Mouse (Mus musculus): ENCODE measurements at regions not wholly inside any gene's neighbourhood (a gene's known extent, or its start where the extent isn't known, plus 50 kb on each side); places are given as distances from the start of the nearest gene placed in this dataset.

DNA sequence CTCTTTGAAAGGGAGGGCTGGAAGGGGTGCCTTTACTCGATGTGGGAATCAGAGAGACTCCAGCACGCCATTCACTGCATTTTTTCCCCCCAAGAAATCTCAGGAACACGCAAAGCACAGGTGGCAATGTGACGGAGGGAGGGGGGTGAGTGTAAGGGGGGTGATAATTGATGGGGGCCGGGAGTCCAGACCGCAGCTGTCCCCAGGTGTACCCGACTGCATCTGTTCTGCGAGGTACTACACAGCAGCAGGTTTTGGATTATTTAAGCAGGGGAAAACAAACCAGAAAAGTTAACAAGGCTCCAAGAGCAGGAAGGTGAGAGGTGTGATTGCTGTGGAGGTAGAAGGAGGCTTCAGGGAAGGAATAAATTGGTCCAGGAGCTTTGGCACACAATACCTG lies 153.8 kb upstream of the Satb1 start:
- intact Hi-C loops (cut with DNase I) = no loop called here
- Histone ChIP-seq H3K36me3 (ENCODE audit: control insufficient read depth, insufficient read depth, low read length) (no peaks in the 10 kb centered on the region), H3K27me3 (ENCODE audit: control insufficient read depth, insufficient read depth, low read length) (no peaks in the 10 kb centered on the region), H3K27ac (no peak overlapping the region), H3K9ac (ENCODE audit: low read depth, low read length) (no peak overlapping the region), H3K4me1 (ENCODE audit: control insufficient read depth, insufficient read depth, low read length) (no peaks in the 10 kb centered on the region), H3K4me3 (no peak overlapping the region), H3K79me2 (replicated peaks; ENCODE audit: control insufficient read depth, insufficient read depth, low read length) (no peaks in the 10 kb centered on the region)
- no peak for DNase-seq
- TF ChIP-seq CTCF (IDR thresholded peaks at IDR 0.05) = no peak
- no peak for TF ChIP-seq EP300 (IDR thresholded peaks at IDR 0.05; ENCODE audit: insufficient read depth, low read depth, low read length)
- no peak for TF ChIP-seq POLR2A (IDR thresholded peaks at IDR 0.05; ENCODE audit: insufficient read depth, low read depth, low read length)
- 66% methylated on average over 8 of the region's 8 CpGs for WGBS

DNA sequence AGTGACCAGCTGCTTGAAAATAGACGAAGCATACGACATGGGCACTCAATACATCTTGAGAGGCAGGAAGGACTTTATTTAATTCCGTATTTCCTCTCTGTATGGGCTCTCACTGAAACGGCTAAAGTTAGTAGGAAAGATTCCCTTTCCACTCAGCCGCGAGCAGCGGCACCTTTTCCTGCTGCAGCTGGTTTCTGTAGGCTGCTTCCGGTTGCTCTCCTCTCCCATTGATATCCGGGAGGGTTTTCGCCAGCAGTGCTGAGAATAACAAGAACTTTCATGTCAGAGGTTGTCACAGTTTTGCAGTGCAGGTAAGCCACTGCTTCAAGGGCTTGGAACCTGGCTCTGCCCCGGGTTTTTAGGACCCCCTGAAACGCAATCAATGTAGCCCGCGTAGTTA lies 153.1 kb upstream of the Satb1 start:
- Histone ChIP-seq H3K27ac (no peak overlapping the region), H3K9ac (ENCODE audit: low read depth, low read length) (no peak overlapping the region), H3K79me2 (replicated peaks; ENCODE audit: control insufficient read depth, insufficient read depth, low read length) (no peaks in the 10 kb centered on the region), H3K36me3 (ENCODE audit: control insufficient read depth, insufficient read depth, low read length) (no peaks in the 10 kb centered on the region), H3K4me3 (no peak overlapping the region), H3K4me1 (ENCODE audit: control insufficient read depth, insufficient read depth, low read length) (no peaks in the 10 kb centered on the region), H3K27me3 (ENCODE audit: control insufficient read depth, insufficient read depth, low read length) (no peaks in the 10 kb centered on the region)
- DNase-seq = no peak
- TF ChIP-seq EP300 (IDR thresholded peaks at IDR 0.05; ENCODE audit: insufficient read depth, low read depth, low read length) (no peak), POLR2A (IDR thresholded peaks at IDR 0.05; ENCODE audit: insufficient read depth, low read depth, low read length) (no peak), CTCF (IDR thresholded peaks at IDR 0.05) (no peak)
- intact Hi-C loops (cut with DNase I) = no loop called here
- WGBS = 48% methylated on average over 14 of the region's 14 CpGs

DNA sequence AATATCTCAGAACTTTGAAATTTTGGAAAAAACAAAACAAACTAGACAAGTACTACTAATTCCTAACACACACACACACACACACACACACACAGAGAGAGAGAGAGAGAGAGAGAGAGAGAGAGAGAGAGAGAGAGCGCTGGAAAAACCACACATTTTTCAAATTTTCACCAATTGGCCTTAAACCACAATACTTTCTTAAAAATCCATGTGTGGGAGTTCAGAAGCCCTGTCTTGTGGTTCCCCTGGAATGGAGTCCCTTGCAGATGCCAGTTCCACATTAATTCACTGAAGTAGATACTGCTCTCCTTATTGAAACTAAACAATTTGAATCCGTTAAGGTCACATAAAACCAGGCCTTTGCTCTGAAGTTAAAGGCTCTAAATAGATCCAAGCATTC lies 146.0 kb upstream of the Satb1 start:
- intact Hi-C loops (cut with DNase I) = no loop called here
- TF ChIP-seq POLR2A (IDR thresholded peaks at IDR 0.05; ENCODE audit: insufficient read depth, low read depth, low read length) (no peak), EP300 (IDR thresholded peaks at IDR 0.05; ENCODE audit: insufficient read depth, low read depth, low read length) (no peak), CTCF (IDR thresholded peaks at IDR 0.05) (no peak)
- WGBS = 78% methylated on average over 2 of the region's 2 CpGs
- H3K27me3 ChIP-seq (ENCODE audit: control insufficient read depth, insufficient read depth, low read length) = no peaks in the 10 kb centered on the region
- DNase-seq = no peak
- H3K27ac ChIP-seq = no peak overlapping the region
- no peak overlapping the region for H3K9ac ChIP-seq (ENCODE audit: low read depth, low read length)
- H3K4me3 ChIP-seq = no peak overlapping the region
- H3K4me1 ChIP-seq (ENCODE audit: control insufficient read depth, insufficient read depth, low read length) = no peaks in the 10 kb centered on the region
- no peaks in the 10 kb centered on the region for H3K36me3 ChIP-seq (ENCODE audit: control insufficient read depth, insufficient read depth, low read length)
- H3K79me2 ChIP-seq (replicated peaks; ENCODE audit: control insufficient read depth, insufficient read depth, low read length) = no peaks in the 10 kb centered on the region

DNA sequence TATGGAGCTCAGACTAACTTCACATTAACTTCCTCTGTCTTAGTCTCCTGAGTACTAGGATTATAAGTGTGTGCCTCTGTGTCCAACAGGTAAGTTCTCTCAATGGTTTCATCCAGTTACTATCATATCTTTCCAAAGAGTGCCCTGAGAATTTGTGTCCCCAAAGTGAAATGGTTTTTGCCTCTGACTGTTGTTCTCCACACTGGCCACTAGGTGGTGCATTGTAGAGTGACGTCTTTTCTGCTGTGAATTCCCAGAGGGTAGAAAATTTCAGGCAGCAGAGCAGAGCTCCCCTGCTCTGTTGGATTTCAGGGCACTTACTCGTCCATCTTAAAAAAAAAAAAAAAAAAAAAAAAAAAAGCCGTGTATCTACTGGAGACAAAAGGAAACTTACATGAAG lies 138.4 kb upstream of the Satb1 start:
- no peaks in the 10 kb centered on the region for H3K79me2 ChIP-seq (replicated peaks; ENCODE audit: control insufficient read depth, insufficient read depth, low read length)
- H3K4me1 ChIP-seq (ENCODE audit: control insufficient read depth, insufficient read depth, low read length) = no peaks in the 10 kb centered on the region
- H3K36me3 ChIP-seq (ENCODE audit: control insufficient read depth, insufficient read depth, low read length) = no peaks in the 10 kb centered on the region
- no peak overlapping the region for H3K9ac ChIP-seq (ENCODE audit: low read depth, low read length)
- H3K27me3 ChIP-seq (ENCODE audit: control insufficient read depth, insufficient read depth, low read length) = no peaks in the 10 kb centered on the region
- no peak overlapping the region for H3K4me3 ChIP-seq
- H3K27ac ChIP-seq = no peak overlapping the region
- DNase-seq = no peak
- intact Hi-C loops (cut with DNase I) = no loop called here
- TF ChIP-seq CTCF (IDR thresholded peaks at IDR 0.05) (peak; percentile 56), EP300 (IDR thresholded peaks at IDR 0.05; ENCODE audit: insufficient read depth, low read depth, low read length) (no peak)
- 49% methylated on average over 3 of the region's 3 CpGs for WGBS

DNA sequence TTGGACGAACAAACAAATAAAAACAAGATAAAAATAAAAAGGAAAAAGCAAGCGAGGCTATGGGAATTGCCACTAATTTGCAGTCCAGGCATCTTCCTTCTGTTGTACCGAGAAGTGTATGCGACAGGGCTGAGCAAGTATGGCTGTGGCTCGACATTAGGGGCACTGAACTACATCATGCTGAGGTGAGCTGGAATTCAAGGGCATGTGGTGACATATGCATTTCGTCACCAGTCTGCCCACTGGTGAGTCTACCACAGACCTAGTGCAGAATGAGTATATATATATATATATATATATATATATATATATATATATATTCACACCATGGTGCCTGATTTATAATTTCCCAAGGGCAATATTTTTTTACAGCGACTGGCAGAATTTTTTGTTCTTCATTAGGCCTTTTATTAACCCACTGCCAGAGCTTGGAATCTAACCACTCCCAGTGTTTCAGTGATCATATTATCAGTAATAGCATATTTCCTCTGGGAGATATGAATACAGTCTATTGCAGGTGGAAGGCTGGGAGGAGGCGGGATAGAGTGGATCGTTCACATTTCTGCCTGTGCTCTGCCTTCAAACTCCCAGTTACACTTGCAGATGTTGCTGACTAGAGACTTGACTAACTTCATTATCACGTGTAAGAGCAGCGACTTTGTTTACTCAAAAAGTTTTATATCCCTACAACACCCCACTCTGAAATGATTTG lies 133.6 kb upstream of the Satb1 start:
- 81% methylated on average over 11 of the region's 11 CpGs for WGBS
- no peak for DNase-seq

DNA sequence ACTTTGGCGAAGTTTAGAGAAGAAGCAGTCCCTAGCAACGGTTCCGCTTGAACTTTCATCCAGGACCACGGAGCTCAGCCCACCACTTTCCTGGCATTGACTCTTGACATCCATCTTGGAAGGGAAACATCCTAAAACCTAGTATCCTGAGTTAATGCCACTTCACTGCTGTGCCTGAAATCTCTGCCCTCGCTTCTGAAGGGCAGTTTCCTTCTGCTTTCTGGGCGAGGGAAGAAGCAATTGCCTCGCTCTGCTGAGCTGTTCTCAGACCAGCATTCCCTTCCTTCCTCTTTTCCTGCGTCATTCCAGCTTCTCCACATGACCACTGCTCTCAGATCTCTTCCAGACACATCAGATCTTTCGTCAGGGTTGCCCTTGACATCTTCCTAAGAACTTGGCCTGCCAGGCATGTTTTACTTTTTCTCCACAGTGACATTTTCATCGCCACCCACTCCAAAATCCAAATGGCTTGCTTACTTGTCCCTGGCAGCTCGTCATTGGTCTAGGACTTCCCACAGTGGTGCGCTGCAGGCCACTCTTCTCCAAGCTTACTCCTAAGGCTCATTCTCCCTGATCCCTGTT lies 129.5 kb upstream of the Satb1 start:
- no peaks in the 10 kb centered on the region for H3K4me1 ChIP-seq (ENCODE audit: control insufficient read depth, insufficient read depth, low read length)
- intact Hi-C loops (cut with DNase I) = no loop called here
- H3K27me3 ChIP-seq (ENCODE audit: control insufficient read depth, insufficient read depth, low read length) = no peaks in the 10 kb centered on the region
- no peak overlapping the region for H3K27ac ChIP-seq
- 53% methylated on average over 12 of the region's 12 CpGs for WGBS
- H3K36me3 ChIP-seq (ENCODE audit: control insufficient read depth, insufficient read depth, low read length) = no peaks in the 10 kb centered on the region
- DNase-seq = no peak
- no peak overlapping the region for H3K9ac ChIP-seq (ENCODE audit: low read depth, low read length)
- TF ChIP-seq EP300 (IDR thresholded peaks at IDR 0.05; ENCODE audit: insufficient read depth, low read depth, low read length) (no peak), CTCF (IDR thresholded peaks at IDR 0.05) (no peak), POLR2A (IDR thresholded peaks at IDR 0.05; ENCODE audit: insufficient read depth, low read depth, low read length) (no peak)
- no peak overlapping the region for H3K4me3 ChIP-seq
- H3K79me2 ChIP-seq (replicated peaks; ENCODE audit: control insufficient read depth, insufficient read depth, low read length) = no peaks in the 10 kb centered on the region

More for the DNA sequence above, 133.6 kb upstream of the Satb1 start:
- Histone ChIP-seq H3K4me1 (ENCODE audit: control insufficient read depth, insufficient read depth, low read length) (no peaks in the 10 kb centered on the region), H3K27ac (no peak overlapping the region), H3K9ac (ENCODE audit: low read depth, low read length) (no peak overlapping the region), H3K36me3 (ENCODE audit: control insufficient read depth, insufficient read depth, low read length) (no peaks in the 10 kb centered on the region), H3K4me3 (no peak overlapping the region), H3K27me3 (ENCODE audit: control insufficient read depth, insufficient read depth, low read length) (no peaks in the 10 kb centered on the region), H3K79me2 (replicated peaks; ENCODE audit: control insufficient read depth, insufficient read depth, low read length) (no peaks in the 10 kb centered on the region)
- intact Hi-C loops (cut with DNase I) = no loop called here
- no peak for TF ChIP-seq POLR2A (IDR thresholded peaks at IDR 0.05; ENCODE audit: insufficient read depth, low read depth, low read length)
- TF ChIP-seq CTCF (IDR thresholded peaks at IDR 0.05) = no peak
- no peak for TF ChIP-seq EP300 (IDR thresholded peaks at IDR 0.05; ENCODE audit: insufficient read depth, low read depth, low read length)
